In the genomic region with DNA sequence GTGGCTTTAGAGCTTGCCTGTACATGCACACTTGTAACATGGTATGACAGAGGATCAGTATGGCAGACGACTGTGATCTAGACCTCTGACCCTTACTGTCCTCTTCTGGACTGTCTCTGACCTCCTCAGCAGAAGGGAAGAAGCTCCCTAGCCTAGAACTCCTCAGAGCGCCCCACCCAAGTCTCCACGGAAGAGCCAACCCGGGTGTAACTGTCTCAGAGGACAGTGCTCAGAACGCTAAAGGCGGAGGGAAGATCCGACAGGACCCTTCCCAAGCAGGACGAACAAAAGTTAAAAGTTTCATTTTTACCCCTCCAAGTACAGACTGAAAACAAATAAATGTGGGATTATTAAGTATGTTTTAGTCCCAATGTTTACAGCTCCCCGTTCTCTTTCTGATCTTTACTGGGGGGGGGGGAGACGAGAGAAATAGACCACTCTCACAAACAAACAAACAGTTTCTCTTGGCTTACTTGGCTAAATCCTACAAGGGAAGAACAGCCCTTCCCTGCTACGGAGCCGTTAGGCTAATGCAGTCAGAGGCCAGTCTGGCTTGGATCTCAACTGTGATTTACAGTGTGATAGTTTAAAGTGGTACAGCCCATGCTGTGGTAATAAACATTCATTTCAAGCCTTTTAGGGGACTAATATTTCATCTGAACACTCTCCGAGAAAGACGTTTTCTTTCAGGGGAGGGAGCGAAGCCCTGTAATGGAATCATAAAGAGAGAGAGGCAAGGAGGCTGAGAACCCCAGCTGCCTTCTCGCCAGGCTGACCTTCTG, we compare ENCODE assay signal across 15 mouse cellular contexts.
DNase-seq lines count a peak whose midpoint lies in the region; ATAC-seq and TF ChIP-seq lines count a peak whose summit lies in the region.
"Had no signal": no experiment of that assay in that cellular context is flagged by ENCODE, and none has a peak within 500 bp of the region (broad histone marks: within the 10 kb centered on the region; RNA-seq: fewer than 3 reads in every experiment).

No protein-coding gene starts in this region.

- ATAC-seq in lung, embryonic 14.5 days (ENCODE audit: insufficient read depth), result peak; percentile 85
- peak; percentile 80 for ATAC-seq in neural tube, embryonic 14.5 days (ENCODE audit: low read depth)
- no peak for ATAC-seq in erythroid progenitor cell, adult 5-6 weeks (replicated peaks; ENCODE audit: low FRiP score, poor library complexity, severe bottlenecking)
- ATAC-seq: forebrain, postnatal 0 days had no signal

- peaks cover 11% of the 10 kb centered on the region for H3K36me3 ChIP-seq in heart, embryonic 10.5 days
- H3K36me3 ChIP-seq in lung, embryonic 14.5 days (ENCODE audit: insufficient read depth), result peaks cover 3% of the 10 kb centered on the region; the same call in 1 of the 2 replicates
- H3K36me3 ChIP-seq in neural tube, embryonic 14.5 days (ENCODE audit: control insufficient read depth, insufficient read depth, low read length), result no peaks in the 10 kb centered on the region
- H3K36me3 ChIP-seq: hindbrain, embryonic 15.5 days; liver, embryonic 15.5 days had no signal

- H3K9ac ChIP-seq in lung, embryonic 14.5 days, result no peak overlapping the region
- no peak overlapping the region for H3K9ac ChIP-seq in neural tube, embryonic 14.5 days (replicated peaks; ENCODE audit: low read depth, low read length)
- H3K9ac ChIP-seq: forebrain, postnatal 0 days; heart, embryonic 13.5 days; hindbrain, embryonic 15.5 days; liver, embryonic 15.5 days had no signal

- WGBS in heart, embryonic 10.5 days, result 77% methylated on average over 16 of the region's 16 CpGs
- 50% methylated on average over 16 of the region's 16 CpGs for WGBS in lung, embryonic 14.5 days
- WGBS in lung, adult 2 months, result 65% methylated on average over 16 of the region's 16 CpGs
- WGBS in neural tube, embryonic 14.5 days, result 47% methylated on average over 16 of the region's 16 CpGs

- H3K4me1 ChIP-seq in heart, embryonic 10.5 days, result peaks cover 18% of the 10 kb centered on the region
- H3K4me1 ChIP-seq in lung, embryonic 14.5 days (ENCODE audit: insufficient read depth), result no peaks in the 10 kb centered on the region
- H3K4me1 ChIP-seq in lung, adult 2 months (ENCODE audit: control insufficient read depth, insufficient read depth, low read length), result no peaks in the 10 kb centered on the region
- H3K4me1 ChIP-seq in neural tube, embryonic 14.5 days (ENCODE audit: control insufficient read depth, insufficient read depth, low read length), result peaks cover 11% of the 10 kb centered on the region
- H3K4me1 ChIP-seq: liver, embryonic 15.5 days had no signal

- H3K4me2 ChIP-seq in lung, embryonic 14.5 days, result no peak overlapping the region
- H3K4me2 ChIP-seq in neural tube, embryonic 14.5 days (ENCODE audit: low read depth, low read length), result no peak overlapping the region
- H3K4me2 ChIP-seq: heart, embryonic 13.5 days; hindbrain, embryonic 15.5 days; liver, embryonic 15.5 days; midbrain, embryonic 11.5 days had no signal

- TF ChIP-seq POLR2A in lung, adult 2 months (IDR thresholded peaks at IDR 0.05; ENCODE audit: borderline replicate concordance, extremely low read depth, low read depth, low read length), result no peak

- H3K4me3 ChIP-seq in heart, embryonic 10.5 days, result no peak overlapping the region
- no peak overlapping the region for H3K4me3 ChIP-seq in lung, embryonic 14.5 days (ENCODE audit: low read depth, low read length)
- no peak overlapping the region for H3K4me3 ChIP-seq in lung, adult 2 months (replicated peaks; ENCODE audit: extremely low read depth, low read depth, low read length)
- no peak overlapping the region for H3K4me3 ChIP-seq in neural tube, embryonic 14.5 days (ENCODE audit: low read depth, low read length)
- H3K4me3 ChIP-seq: heart, embryonic 13.5 days; hindbrain, embryonic 15.5 days; liver, embryonic 15.5 days had no signal

- intact Hi-C loops in heart, postnatal 36 days (cut with DNase I), result no loop called here

- no peak for DNase-seq in heart, embryonic 10.5 days (ENCODE audit: low spot score)
- DNase-seq in heart, postnatal 36 days, result no peak
- DNase-seq in lung, embryonic 14.5 days, result peak; percentile 75
- no peak for DNase-seq in lung, adult 2 months
- peak; percentile 59 for DNase-seq in forelimb bud, embryonic 11.5 days (ENCODE audit: low read depth, low spot score)
- no peak for DNase-seq in right cerebral cortex, postnatal 25 days
- DNase-seq: adrenal gland, postnatal 36 days; forebrain, postnatal 0 days; gastrocnemius, postnatal 25 days had no signal

- H3K27ac ChIP-seq in heart, embryonic 10.5 days, result 0 out of 2 replicates have a peak overlapping the region, but pooled peaks have one; percentile 12
- no peak overlapping the region for H3K27ac ChIP-seq in lung, embryonic 14.5 days (ENCODE audit: low read depth)
- H3K27ac ChIP-seq in neural tube, embryonic 14.5 days (ENCODE audit: low read depth, low read length), result no peak overlapping the region
- H3K27ac ChIP-seq: heart, embryonic 13.5 days; hindbrain, embryonic 15.5 days; liver, embryonic 15.5 days had no signal

- H3K9me3 ChIP-seq in heart, embryonic 10.5 days, result no peaks in the 10 kb centered on the region
- H3K9me3 ChIP-seq in lung, embryonic 14.5 days (ENCODE audit: low read depth, low read length), result no peaks in the 10 kb centered on the region
- no peaks in the 10 kb centered on the region for H3K9me3 ChIP-seq in neural tube, embryonic 14.5 days (ENCODE audit: control insufficient read depth, low read length)
- H3K9me3 ChIP-seq: heart, embryonic 13.5 days; hindbrain, embryonic 15.5 days; liver, embryonic 15.5 days had no signal

- no peaks in the 10 kb centered on the region for H3K27me3 ChIP-seq in heart, embryonic 10.5 days (ENCODE audit: insufficient read depth, poor library complexity, severe bottlenecking)
- no peaks in the 10 kb centered on the region for H3K27me3 ChIP-seq in lung, embryonic 14.5 days (ENCODE audit: insufficient read depth, low read length)
- H3K27me3 ChIP-seq in neural tube, embryonic 14.5 days (ENCODE audit: control insufficient read depth, insufficient read depth, low read length), result no peaks in the 10 kb centered on the region
- H3K27me3 ChIP-seq: heart, embryonic 13.5 days; hindbrain, embryonic 15.5 days; liver, embryonic 15.5 days had no signal

- TF ChIP-seq CTCF in lung, embryonic 14.5 days (IDR thresholded peaks at IDR 0.05; ENCODE audit: low read depth), result no peak
- no peak for TF ChIP-seq CTCF in lung, adult 2 months (IDR thresholded peaks at IDR 0.05; ENCODE audit: insufficient read depth, low read length)

Comparison
In these comparisons a context has a peak if more than half of its experiments do, and no peak if none do; other contexts are left out.
1. DNase-seq: peak in lung, embryonic 14.5 days (single experiment) and forelimb bud, embryonic 11.5 days (single experiment); none in heart, embryonic 10.5 days (single experiment), heart, postnatal 36 days (0 of 2), lung, adult 2 months (single experiment) and right cerebral cortex, postnatal 25 days (single experiment).